Mouse (Mus musculus) liver, embryonic 15.5 days (tissue): ENCODE data around the gene C1rl. TPM values are rescaled to one million over a fixed set of nuclear protein-coding genes. Genes with fewer than 3 reads are reported as not detected.
"Not testable (repeated sequence)": the region's sequence is repeated elsewhere in the genome, so short reads cannot be mapped to it uniquely, and the experiment has no call there.

Experiments
- ATAC-seq: fragments of 200-750 bp; cut with Nextera tagmentation; 2 replicates; pipeline ENCODE4 v1.8.0; 2017; ENCODE audit warnings: moderate number of reproducible peaks, mild to moderate bottlenecking, moderate library complexity; ENCODE audit not compliant: insufficient read depth
- H3K27ac ChIP-seq: fragments of 300-500 bp; sonication (generic); replicated peaks from 2 replicates; pipeline ENCODE4 v1.5.1; 2015; ENCODE audit warnings: mild to moderate bottlenecking, inconsistent platforms
- H3K27me3 ChIP-seq: fragments of 300-500 bp; sonication (generic); 2 replicates; pipeline ENCODE4 v1.6.1; 2015; ENCODE audit warnings: mild to moderate bottlenecking, inconsistent platforms
- H3K36me3 ChIP-seq: fragments of 300-500 bp; sonication (generic); replicated peaks from 2 replicates; pipeline ENCODE4 v1.6.1; 2015; ENCODE audit warnings: moderate library complexity, mild to moderate bottlenecking, inconsistent platforms
- H3K4me1 ChIP-seq: fragments of 300-500 bp; sonication (generic); replicated peaks from 2 replicates; pipeline ENCODE4 v1.6.1; 2015; ENCODE audit warnings: inconsistent platforms
- H3K4me2 ChIP-seq: fragments of 300-500 bp; sonication (generic); 2 replicates; pipeline ENCODE4 v1.6.1; 2015; ENCODE audit warnings: moderate library complexity, mild to moderate bottlenecking, inconsistent platforms
- H3K4me3 ChIP-seq: fragments of 300-500 bp; sonication (generic); replicated peaks from 2 replicates; pipeline ENCODE4 v1.5.1; 2015; ENCODE audit warnings: mild to moderate bottlenecking, inconsistent platforms
- H3K9ac ChIP-seq: fragments of 300-500 bp; sonication (generic); 2 replicates; pipeline ENCODE4 v1.6.1; 2015; ENCODE audit warnings: moderate library complexity, mild to moderate bottlenecking, inconsistent platforms
- H3K9me3 ChIP-seq: fragments of 300-500 bp; sonication (generic); replicated peaks from 2 replicates; pipeline ENCODE4 v1.6.1; 2016; ENCODE audit warnings: inconsistent platforms
- WGBS: fragments of 180-500 bp; shearing (Covaris S2); methylation state at CpG from one replicate; pipeline ENCODE4 v1.1.7; 2015; ENCODE audit warnings: mixed read lengths; ENCODE audit not compliant: insufficient replicate concordance; 5-methylcytosine and 5-hydroxymethylcytosine counted together
- polyA plus RNA-seq: library from polyadenylated mRNA; unstranded; fragments of >200 nt; fragmentation: Nextera tagmentation; extraction: Ambion mirVana; gene quantifications from 2 replicates; pipeline ENCODE4 v1.2.1, GENCODE M21; 2015

Gene C1rl
- polyA plus RNA-seq, 1 experiment from 2014 or later = 11.2 TPM

GRCm38 (mm10) chr6:124544466-124544865 is 51.6 kb downstream of the C1rl start:
- H3K27ac ChIP-seq = no peak overlapping the region

DNA sequence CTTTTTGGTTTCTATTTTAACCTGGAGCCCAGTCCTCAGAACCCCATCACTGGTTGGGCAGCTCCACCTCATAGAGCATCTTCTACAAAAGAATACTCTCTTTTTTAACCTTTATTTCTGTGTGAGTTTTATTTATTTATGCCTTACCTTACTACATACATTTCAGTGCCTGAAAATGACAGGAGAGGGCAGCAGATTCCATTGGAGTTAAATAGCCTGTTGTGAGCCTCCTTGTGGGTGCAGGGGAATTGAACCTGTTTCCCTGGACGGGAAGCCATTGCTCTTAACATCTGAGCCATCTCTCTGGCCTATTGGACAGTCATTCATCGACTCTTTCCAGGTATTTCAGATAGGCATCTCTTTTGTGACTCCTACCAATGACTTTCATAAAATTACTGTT is 52.5 kb downstream of the C1rl start:
- H3K27me3 ChIP-seq = no peaks in the 10 kb centered on the region
- H3K4me3 ChIP-seq = no peak overlapping the region
- no peaks in the 10 kb centered on the region for H3K4me1 ChIP-seq
- WGBS = 44% methylated on average over 2 of the region's 2 CpGs
- H3K9ac ChIP-seq = no peak overlapping the region
- H3K4me2 ChIP-seq = no peak overlapping the region
- H3K36me3 ChIP-seq = no peaks in the 10 kb centered on the region
- H3K27ac ChIP-seq = no peak overlapping the region
- no peak for ATAC-seq
- no peaks in the 10 kb centered on the region for H3K9me3 ChIP-seq

More at GRCm38 (mm10) chr6:124544466-124544865, 51.6 kb downstream of the C1rl start:
- Histone ChIP-seq H3K4me1 (no peaks in the 10 kb centered on the region), H3K4me3 (no peak overlapping the region), H3K9ac (no peak overlapping the region), H3K4me2 (no peak overlapping the region), H3K9me3 (no peaks in the 10 kb centered on the region), H3K27me3 (no peaks in the 10 kb centered on the region), H3K36me3 (no peaks in the 10 kb centered on the region)
- WGBS = 47% methylated on average over 6 of the region's 6 CpGs
- no peak for ATAC-seq

- not testable (repeated sequence) for H3K27ac ChIP-seq, H3K4me2 ChIP-seq, H3K36me3 ChIP-seq, H3K9me3 ChIP-seq, ATAC-seq, H3K27me3 ChIP-seq, H3K4me1 ChIP-seq, H3K9ac ChIP-seq, H3K4me3 ChIP-seq
- 72% methylated on average over 3 of the region's 3 CpGs for WGBS
These were observed 55.1 kb downstream of the C1rl start for GRCm38 (mm10) chr6:124547979-124548378.

DNA sequence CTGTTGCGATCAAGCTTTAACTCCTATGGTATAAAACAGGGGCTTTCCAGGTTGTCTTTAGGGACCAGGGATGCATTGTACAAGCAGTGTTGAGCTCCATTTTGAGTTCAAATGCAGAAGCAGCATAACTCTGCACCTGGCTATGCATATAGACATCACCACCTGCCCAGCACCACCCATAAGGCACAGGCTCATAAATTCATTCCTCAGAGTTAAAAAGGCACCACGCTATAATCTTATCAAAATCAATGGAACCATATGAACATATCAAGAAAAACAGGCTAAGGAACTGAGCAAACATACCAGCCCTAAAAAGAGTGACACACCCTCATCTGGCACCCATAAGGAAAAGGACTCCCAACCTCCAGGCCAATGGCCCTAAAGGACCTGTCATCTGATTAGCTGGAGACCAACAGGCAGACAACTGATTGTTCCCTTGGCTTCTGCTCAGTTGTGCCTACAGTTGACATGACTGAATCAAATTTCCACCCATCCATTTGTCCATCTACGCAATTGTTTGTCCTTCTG is 56.2 kb downstream of the C1rl start:
- Histone ChIP-seq H3K4me2 (no peak overlapping the region), H3K4me3 (no peak overlapping the region), H3K9me3 (0 out of 2 replicates have a peak, but pooled peaks cover 4% of the 10 kb centered on the region), H3K9ac (no peak overlapping the region), H3K4me1 (no peaks in the 10 kb centered on the region), H3K36me3 (no peaks in the 10 kb centered on the region), H3K27me3 (no peaks in the 10 kb centered on the region), H3K27ac (no peak overlapping the region)
- WGBS = 66% methylated on average over 3 of the region's 3 CpGs
- no peak for ATAC-seq

DNA sequence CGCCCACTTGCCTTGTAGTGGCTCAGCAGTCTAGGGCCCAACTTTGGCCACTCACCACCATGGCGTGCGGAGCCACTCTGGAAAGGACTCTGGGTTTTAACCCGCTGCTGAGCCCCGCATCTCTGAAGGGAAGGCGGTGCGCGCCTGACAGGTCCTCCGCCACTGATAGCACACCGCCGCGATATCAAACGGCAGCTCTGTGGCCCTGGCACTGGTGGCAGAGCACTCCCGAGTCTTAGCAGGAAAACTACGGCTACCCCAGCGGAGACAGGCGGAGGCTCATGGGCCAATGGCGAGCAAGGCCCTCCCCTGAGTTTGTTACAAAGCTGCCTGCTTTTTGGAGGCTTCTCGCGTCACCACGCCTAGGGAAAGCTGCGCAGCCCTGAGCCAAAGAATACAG is 59.9 kb downstream of the C1rl start:
- no peaks in the 10 kb centered on the region for H3K27me3 ChIP-seq
- no peaks in the 10 kb centered on the region for H3K4me1 ChIP-seq
- no peaks in the 10 kb centered on the region for H3K36me3 ChIP-seq
- no peak overlapping the region for H3K4me2 ChIP-seq
- H3K4me3 ChIP-seq = no peak overlapping the region
- WGBS = 63% methylated on average over 22 of the region's 22 CpGs
- no peak overlapping the region for H3K27ac ChIP-seq
- H3K9me3 ChIP-seq = 0 out of 2 replicates have a peak, but pooled peaks cover 4% of the 10 kb centered on the region
- H3K9ac ChIP-seq = no peak overlapping the region
- ATAC-seq = no peak

DNA sequence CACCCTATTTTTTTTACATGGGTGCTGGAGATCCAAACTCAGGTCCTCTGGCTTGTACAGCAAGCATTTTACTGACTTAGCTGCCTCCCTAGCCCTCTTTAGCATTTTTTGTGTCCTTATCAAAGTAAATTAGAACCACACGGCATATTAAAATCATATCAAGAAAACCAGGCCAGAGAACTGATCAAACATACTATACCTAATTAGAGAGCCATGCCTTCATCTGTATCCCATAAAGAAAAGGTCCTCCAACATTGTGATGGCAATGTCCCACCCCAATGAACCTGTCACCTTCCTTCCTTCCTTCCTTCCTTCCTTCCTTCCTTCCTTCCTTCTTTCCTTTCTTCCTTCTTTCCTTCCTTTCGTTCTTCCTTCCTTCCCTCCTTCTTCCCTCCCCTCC is 63.0 kb downstream of the C1rl start:
- H3K4me1 ChIP-seq = not testable (repeated sequence)
- 49% methylated on average over 2 of the region's 2 CpGs for WGBS

More for the DNA sequence above, 63.0 kb downstream of the C1rl start:
- H3K9me3 ChIP-seq, H3K27me3 ChIP-seq, H3K27ac ChIP-seq, H3K9ac ChIP-seq, H3K4me3 ChIP-seq, H3K4me2 ChIP-seq, H3K36me3 ChIP-seq, ATAC-seq: not testable (repeated sequence)

Other genes with a start within 250 kb of the C1rl start
- 0.23 and 0.26 TPM in 2 replicates for gene Cd163, start 188.5 kb upstream of the C1rl start, polyA plus RNA-seq
- gene Pex5, start 78.0 kb upstream of the C1rl start, polyA plus RNA-seq = 21.7 and 26.8 TPM in 2 replicates
- gene Clstn3, start 28.3 kb upstream of the C1rl start, polyA plus RNA-seq = 4.2 and 5.0 TPM in 2 replicates
- 18.8 and 22.5 TPM in 2 replicates for gene C1ra, start 19.3 kb downstream of the C1rl start, polyA plus RNA-seq
- gene C1s1, start 49.2 kb downstream of the C1rl start, polyA plus RNA-seq = 47.0 and 59.5 TPM in 2 replicates
- not detected in 2 replicates for gene C1rb, start 77.2 kb downstream of the C1rl start, polyA plus RNA-seq
- not detected in 2 replicates for gene C1s2, start 143.0 kb downstream of the C1rl start, polyA plus RNA-seq
- 82.0 and 85.6 TPM in 2 replicates for gene Lpcat3, start 169.9 kb downstream of the C1rl start, polyA plus RNA-seq
- 122 and 128 TPM in 2 replicates for gene Emg1, start 219.1 kb downstream of the C1rl start, polyA plus RNA-seq
- 242 and 243 TPM in 2 replicates for gene Phb2, start 219.2 kb downstream of the C1rl start, polyA plus RNA-seq
- gene Ptpn6, start 245.6 kb downstream of the C1rl start, polyA plus RNA-seq = 38.1 and 43.7 TPM in 2 replicates
- 75.9 and 76.4 TPM in 2 replicates for gene Grcc10, start 248.3 kb downstream of the C1rl start, polyA plus RNA-seq